Mouse (Mus musculus) kidney, adult 2 months (tissue): ENCODE results near the gene Dusp13.

Experiments used
- CTCF ChIP-seq: fragments of 200-500 bp; conservative IDR thresholded peaks from 2 replicates; pipeline ENCODE4 v1.5.1; 2011; ENCODE audit warnings: low read depth, mild to moderate bottlenecking, control low read depth, low read length, moderate library complexity, mixed read lengths; ENCODE audit not compliant: insufficient read depth, insufficient read length
- POLR2A ChIP-seq: fragments of 200-500 bp; IDR thresholded peaks from one replicate; pipeline ENCODE4 v1.6.1; 2011; ENCODE audit warnings: low read depth, low read length, control low read depth

- TF ChIP-seq POLR2A (no peak), CTCF (no peak)
Measured at GRCm38 (mm10) chr14:21711231-21711630, 39.8 kb downstream of the Dusp13 start.
